Mouse (Mus musculus) liver, adult 2 months (tissue): ENCODE data around the gene Ifna5.
"Not testable (repeated sequence)": the region's sequence is repeated elsewhere in the genome, so short reads cannot be mapped to it uniquely, and the experiment has no call there.

Experiments
- CTCF ChIP-seq: fragments of 200-500 bp; IDR thresholded peaks from 2 replicates; pipeline ENCODE4 v1.5.1; 2011; ENCODE audit warnings: low read depth, low read length, control low read depth
- POLR2A ChIP-seq: fragments of 200-500 bp; IDR thresholded peaks from 2 replicates; pipeline ENCODE4 v1.6.1; 2011; ENCODE audit warnings: low read length, control low read depth; ENCODE audit not compliant: insufficient read depth; ENCODE audit errors: extremely low read depth

- TF ChIP-seq POLR2A = not testable (repeated sequence)
- peak; percentile 53 for TF ChIP-seq CTCF
Measured at GRCm38 (mm10) chr4:88788402-88788801, 46.9 kb upstream of the Ifna5 start, which contains the start of gene Gm13277.
